Mouse (Mus musculus) bone marrow macrophage, adult 2 months (primary cell): ENCODE results near the gene Olfr1391.

Experiments
- CTCF ChIP-seq: IDR thresholded peaks from 2 replicates; pipeline ENCODE4 v1.5.1; 2012; ENCODE audit warnings: low read depth, mild to moderate bottlenecking, low read length, moderate library complexity
- POLR2A ChIP-seq: IDR thresholded peaks from 2 replicates; pipeline ENCODE4 v1.6.1; 2012; ENCODE audit warnings: mild to moderate bottlenecking, low read depth, low read length, borderline replicate concordance

DNA sequence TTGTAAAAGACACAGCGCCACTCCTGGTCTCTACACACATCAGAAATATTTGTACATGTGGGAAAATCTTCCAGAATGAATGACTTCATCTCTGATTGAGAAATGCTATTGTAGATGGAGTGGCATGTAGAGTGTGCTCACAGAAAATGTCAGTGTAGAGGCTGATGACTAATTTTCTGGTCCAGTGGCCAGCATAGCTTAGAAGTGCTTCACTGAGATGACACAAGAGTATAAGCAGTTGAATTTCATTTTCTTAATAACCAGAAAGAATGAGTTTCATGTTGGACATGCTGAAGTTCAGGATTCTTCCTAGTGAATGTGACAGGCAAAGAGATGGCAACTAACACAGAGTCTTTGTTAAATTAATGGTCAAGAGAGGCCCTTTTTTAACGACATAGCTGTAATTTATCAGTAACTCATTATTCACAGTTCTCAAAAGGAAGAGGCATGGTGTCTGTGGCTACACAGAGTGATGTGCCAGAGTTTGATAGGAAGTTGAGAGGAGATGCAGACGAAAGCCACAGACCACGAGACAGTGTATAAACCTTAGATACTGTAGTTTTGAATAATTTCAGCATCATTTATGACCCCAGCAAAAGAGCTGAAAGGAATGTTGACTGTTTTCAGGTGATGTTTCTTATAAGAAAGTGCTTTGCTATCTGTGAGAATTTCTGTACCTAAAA lies 14.7 kb downstream of the Olfr1391 start:
- TF ChIP-seq CTCF (no peak), POLR2A (no peak)
